Mouse (Mus musculus) thymus, adult 2 months (tissue): ENCODE data around the gene Cped1.

Experiments
- CTCF ChIP-seq: fragments of 200-500 bp; IDR thresholded peaks from 2 replicates; pipeline ENCODE4 v1.5.1; 2012; ENCODE audit warnings: mild to moderate bottlenecking, control low read depth, low read length, moderate library complexity, borderline replicate concordance; ENCODE audit not compliant: control insufficient read depth, poor library complexity, insufficient read depth; ENCODE audit errors: extremely low read depth
- POLR2A ChIP-seq: fragments of 200-500 bp; IDR thresholded peaks from 2 replicates; pipeline ENCODE4 v1.6.1; 2012; ENCODE audit warnings: mild to moderate bottlenecking, low read length, control low read depth, moderate library complexity; ENCODE audit not compliant: control insufficient read depth, poor library complexity, insufficient read depth; ENCODE audit errors: extremely low read depth

- TF ChIP-seq CTCF (no peak), POLR2A (no peak)
These were observed 1.8 kb downstream of the Cped1 start for GRCm38 (mm10) chr6:21987554-21987953.
